Mouse (Mus musculus) cerebral cortex, adult 2 months (tissue): ENCODE measurements around the gene Ttbk1.

Experiments used
- WGBS: fragments of 180-500 bp; shearing (Covaris S2); methylation state at CpG from one replicate; pipeline ENCODE4 v1.1.7; 2018; 5-methylcytosine and 5-hydroxymethylcytosine counted together

Gene Ttbk1

DNA sequence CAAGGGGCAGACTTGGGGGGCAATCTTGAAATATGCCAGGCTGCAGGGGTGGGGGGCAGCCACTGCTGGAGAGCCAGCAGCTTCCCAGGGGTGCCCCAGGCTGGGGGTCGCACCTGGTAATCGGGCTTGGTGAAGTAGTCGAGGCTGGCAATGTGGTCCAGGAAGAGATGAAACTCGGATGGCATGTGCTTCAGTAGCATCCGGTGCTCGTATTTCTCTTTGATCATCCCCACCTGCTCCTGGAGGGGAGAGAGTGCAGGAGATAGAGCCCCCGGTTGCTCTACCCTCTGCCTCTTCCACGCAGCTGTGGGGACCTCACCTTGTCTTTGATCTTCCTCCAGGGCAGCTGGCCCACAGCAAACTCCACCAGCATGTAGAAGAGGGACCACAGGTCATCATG, 10.9 kb downstream of the Ttbk1 start:
- WGBS, result 90% methylated on average over 8 of the region's 8 CpGs

DNA sequence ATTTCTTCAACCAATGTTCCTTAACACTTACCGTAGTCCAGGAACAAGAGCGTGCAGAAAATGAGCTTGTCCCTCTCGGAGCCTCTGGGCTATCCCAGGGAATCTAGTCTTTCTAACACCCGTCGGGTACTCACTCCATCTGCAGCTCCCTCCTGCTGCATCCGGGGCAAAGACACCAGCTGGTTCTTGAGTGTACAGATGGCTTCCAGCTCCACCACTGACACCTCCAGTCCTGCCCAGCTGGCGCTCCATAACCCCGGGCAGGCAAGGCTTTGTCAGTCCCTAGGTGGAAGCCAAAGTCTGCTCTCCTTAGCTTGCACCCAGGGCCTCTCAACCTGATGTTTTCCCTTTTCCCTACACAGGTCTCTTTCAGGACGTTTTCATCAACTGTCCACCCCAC, 19.6 kb downstream of the Ttbk1 start:
- 56% methylated on average over 9 of the region's 9 CpGs for WGBS

DNA sequence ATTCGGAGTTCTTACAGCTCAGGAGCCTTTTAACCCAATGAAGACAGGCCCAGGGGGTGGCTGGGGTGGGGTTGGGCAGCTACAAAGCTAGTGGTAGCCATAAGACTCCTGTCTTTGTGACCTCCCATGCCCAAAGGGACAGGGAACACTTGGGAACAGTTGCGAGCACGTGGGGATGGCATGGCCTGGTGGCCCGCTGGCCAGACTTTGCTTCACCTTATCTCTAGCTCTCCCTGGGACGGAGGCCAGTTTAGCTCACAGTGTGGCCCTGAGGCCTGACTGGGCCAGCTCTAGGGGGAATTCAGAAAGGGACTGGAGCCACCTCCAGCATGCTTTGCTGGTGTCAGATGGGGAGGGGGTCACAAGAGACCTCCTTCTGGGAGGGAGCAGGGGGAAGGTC, 25.2 kb downstream of the Ttbk1 start:
- 86% methylated on average over 5 of the region's 5 CpGs for WGBS

DNA sequence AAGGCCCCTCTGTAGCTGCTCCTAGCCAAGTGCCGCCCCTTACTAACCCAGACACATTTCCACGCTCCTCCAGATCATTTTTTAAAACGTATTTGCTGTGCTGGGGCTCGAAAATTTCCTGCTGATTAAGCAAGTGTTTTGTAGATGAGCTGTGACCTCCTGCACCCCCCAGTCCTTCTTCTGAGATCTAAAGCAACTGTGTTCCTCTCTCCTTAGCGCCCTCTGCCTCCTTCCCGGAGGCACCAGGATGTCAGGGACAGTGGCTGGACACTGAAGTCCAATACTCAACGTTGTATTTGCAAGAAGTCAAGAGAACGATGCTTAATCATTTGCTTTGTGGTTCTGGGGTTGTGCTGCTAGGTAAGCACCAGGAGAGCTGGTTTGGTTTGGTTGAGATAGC, 26.1 kb downstream of the Ttbk1 start:
- WGBS, result 48% methylated on average over 8 of the region's 8 CpGs

DNA sequence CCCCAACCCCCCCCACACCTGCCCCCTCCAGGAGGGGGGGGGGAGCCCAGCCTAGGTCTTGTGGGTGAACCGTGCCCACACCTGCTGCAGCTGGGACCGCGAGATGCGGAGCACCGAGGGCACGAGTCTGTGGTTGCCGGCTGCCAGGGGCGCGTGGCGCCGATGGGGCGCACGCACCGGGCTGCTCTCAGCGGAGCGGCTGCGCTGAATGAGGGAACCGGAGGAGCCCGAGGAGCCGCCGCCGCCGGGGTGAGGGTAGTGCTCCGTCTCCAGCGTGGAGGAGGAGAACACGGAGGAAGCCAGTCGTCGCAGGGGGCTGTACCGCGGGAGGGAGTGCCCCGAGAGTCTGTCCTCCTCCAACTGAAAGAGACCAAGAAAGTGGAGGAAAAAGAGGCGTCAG, 26.8 kb downstream of the Ttbk1 start:
- 27% methylated on average over 32 of the region's 32 CpGs for WGBS

DNA sequence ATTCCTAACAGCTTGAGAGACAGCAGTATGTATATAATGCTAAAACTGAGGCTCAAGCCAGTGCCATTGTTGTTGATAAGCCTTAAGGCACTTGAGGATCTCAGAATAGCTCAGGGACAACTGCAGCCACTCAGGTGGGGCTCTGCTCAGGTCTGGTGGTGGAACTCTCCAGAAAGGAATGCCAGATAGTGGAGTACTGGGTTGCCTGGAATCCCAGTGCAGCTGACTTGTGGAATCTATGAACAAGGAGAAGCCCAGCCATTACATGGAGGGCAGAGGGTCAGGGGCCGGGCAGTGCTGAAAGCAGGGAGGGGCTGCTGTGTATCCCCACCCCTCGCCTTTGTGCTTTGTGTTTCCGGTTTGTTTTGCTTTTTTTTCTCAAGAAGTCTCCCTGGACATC, 29.0 kb downstream of the Ttbk1 start:
- 54% methylated on average over 3 of the region's 3 CpGs for WGBS

DNA sequence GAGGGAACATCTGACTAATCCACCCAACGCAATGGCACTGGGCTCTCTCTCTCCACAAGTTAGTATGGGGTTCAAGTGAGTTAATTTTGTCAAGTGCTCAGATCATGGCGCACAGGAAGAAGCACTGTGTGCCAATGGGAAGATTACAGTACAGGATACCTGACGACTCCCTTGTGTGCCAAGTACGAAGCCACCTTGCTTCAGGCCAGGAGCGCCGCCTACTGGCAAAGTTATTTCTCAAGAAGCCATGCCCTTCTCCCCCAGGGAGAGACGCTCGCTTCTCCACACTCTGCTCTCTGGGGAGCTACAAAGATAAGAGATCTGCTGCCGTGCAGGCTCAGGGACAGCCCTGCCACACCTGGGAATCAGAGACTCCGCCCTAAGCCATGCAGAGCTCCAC, 29.7 kb downstream of the Ttbk1 start:
- 38% methylated on average over 10 of the region's 10 CpGs for WGBS

DNA sequence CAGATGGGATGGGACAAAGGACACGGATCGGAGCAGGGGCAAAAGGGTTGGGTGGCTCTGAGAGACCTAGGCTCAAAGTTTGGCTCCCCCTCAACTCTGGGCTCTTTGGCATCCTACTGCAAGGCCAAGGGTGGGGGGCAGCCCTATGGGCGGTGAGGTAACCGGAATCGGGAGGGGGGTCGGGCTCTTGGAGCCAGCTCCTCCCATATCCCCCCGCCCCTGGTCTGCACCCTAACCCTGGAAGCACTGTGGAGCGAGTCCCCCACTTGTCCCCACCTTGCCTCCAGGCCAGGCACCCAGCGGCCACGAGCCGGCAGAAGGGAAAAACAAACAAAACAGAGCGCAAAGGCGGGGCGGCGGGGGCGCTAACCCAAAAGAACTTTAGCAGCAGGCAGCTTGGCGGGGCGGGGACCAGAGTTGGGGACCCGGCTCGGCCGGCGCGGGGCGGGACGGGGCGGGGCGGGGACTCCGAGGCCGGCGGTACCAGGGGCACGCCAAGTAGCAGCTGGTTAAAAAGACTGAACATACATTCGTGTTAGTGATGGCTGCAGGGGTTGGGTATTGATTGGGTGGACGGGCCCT, 32.3 kb downstream of the Ttbk1 start:
- 7% methylated on average over 33 of the region's 33 CpGs for WGBS

DNA sequence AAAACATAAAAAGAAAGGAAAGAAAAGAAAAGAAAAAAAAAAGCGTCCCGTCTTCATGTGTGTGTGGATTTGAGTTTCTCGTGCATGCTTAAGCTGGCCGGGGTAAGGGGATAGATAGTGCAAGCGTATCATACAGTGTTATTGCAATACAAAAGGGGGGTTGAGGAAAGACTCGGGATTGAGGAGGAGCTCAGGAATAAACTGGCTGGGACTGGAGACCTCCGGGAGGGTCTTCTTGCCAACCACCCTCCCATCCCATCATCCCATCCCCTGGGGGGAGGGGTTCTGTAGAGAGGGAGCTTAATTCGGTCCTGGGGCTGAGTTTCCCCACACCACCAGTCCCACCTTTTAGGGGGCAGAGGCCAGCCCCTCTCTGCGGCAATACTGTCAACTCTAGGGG, 32.9 kb downstream of the Ttbk1 start:
- 6% methylated on average over 9 of the region's 9 CpGs for WGBS

DNA sequence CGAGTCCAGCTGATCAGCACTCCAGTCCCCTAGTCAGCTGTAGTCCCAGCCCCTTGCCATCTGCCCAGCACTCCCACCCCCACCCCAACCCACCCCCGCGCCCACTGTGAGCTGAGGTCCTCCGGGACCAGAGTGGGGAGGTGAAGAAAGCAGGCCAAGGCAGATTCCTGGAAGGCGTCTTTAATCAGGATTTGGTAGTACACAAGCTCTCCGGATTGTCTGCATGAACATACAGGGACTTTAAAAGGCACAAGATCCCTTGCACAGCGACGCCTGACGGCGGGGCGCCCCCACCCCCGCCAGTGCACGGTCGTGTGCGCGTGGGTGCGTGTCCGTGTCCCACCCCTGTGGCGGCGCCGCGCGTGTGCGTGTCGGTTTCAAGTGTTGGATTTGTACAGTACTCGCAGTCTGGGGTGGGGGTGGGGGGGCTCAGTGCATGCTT, 33.5 kb downstream of the Ttbk1 start:
- WGBS, result 5% methylated on average over 26 of the region's 26 CpGs

DNA sequence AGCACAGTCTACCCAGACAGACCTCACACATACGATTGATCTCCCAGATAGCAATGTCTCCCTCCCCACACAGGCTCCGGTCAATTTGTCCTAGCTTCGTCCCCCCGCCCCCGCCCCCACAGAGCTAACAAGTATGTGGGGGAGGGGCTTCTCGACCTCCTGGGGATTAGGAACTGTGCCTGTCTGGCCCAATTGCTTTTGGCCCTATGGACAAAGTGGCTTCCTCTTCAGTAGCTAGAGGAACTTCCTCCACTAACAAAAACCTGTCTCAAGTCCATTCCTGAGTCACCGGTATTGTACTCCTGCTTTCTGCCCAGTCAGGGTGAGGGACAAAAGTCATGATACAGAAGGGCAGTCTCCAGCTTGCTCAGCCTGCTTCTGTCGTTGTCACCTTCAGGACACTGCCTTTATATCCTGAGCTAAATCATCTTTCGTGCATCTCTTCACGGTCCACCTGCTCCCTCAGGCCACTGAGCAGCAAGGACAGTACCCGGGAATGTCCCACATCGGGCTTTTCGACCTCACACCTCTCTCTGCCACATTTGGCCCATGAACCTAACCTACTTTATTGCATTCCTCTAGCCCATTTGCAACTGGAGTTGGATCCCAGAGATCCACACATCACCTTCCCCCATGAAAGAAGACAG, 34.0 kb downstream of the Ttbk1 start:
- WGBS, result 32% methylated on average over 13 of the region's 13 CpGs

DNA sequence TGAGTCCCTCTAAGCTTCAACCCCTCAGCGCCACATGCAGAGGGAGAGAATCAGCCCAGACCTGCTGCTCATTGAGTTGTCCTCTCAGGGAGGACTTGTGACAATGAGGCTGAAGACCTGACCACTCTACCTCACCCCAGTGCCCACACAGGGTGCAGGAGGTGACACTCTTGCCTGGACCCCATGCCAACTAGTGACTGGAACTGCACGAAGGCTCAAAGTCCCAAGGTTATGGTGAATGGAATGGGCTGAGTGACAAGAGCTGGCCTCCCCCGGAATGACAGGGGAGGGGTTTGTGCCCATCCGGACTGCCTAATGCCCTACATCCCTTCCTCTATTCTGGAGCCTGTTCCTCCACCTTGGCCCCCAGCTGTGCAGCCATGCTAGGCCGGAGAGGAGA, 34.8 kb downstream of the Ttbk1 start:
- WGBS, result 66% methylated on average over 5 of the region's 5 CpGs

DNA sequence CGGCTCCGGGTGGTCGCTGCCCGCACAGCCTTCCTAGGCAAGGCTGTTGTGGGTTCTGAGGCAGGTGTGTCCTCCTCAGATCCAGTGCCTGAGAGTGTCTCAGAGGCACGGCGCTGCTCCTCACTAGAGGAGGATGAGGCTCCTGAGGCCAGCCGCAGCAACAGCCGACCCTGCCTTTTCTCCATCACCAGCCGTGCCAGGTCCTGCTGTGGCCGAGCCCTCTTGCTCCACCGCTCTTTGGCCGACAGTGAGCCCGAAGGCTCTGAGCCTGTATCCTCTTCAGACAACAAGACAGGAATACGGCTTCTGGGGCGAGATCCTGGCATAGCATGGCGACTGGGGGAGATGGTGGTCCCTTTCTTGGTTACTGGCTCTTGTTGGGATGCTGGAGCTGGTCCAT, 41.2 kb downstream of the Ttbk1 start:
- WGBS, result 95% methylated on average over 16 of the region's 16 CpGs

DNA sequence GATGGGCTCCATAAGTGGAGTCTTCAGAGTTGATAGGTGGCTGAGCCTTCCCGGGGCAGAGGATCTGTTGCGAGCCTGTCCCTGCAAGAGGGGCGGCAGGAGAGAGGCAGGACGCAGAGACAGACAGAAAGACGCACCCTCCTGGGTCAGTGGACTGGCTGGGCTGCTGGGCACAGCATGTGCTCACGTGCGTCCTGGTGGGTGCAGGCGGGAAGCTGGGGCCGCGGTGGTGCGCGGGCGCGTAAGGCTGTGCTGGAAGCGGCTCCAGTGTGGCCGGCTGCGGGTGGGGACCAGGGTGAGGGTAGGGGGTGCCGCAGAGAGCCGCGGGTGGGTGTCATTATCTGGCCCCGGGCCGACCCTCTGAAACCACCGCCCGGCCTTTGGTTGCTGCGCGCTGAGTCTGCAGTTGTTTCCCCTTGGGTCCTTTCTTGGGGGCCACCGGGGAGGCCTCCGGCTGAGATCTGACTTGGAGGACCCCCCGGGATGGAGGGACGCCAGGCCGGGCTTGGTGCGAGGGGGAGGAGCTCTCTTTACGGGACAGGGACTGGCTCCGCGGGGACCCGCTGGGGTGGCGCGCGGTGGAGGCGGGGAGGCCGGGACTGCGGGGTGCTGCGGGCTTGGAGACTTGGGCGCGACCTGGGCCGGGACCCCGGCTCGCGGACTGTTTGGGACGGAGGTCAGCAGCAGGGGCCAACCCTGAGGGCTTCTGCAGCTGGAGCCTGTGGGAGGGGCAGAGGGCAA, 42.5 kb downstream of the Ttbk1 start:
- WGBS, result 47% methylated on average over 50 of the region's 50 CpGs

DNA sequence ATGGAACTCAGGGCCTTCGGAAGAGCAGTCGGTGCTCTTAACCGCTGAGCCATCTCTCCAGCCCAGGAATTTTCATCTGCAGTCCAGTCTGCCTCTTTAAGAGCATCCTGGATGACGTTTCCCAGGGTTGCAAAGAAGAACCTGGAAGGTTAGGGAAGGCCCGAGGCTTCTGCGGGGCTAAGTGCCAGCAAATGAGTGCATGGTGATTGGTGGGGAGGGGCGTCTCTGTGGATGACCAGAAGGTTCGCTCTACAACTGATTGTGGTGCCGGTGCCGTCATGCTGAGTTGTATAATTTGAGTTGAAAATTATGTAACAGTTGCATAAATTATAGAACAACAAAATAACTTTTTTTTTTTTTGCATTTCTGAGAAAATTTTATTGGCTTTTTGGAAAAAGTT, 48.3 kb downstream of the Ttbk1 start:
- WGBS, result 87% methylated on average over 10 of the region's 10 CpGs

DNA sequence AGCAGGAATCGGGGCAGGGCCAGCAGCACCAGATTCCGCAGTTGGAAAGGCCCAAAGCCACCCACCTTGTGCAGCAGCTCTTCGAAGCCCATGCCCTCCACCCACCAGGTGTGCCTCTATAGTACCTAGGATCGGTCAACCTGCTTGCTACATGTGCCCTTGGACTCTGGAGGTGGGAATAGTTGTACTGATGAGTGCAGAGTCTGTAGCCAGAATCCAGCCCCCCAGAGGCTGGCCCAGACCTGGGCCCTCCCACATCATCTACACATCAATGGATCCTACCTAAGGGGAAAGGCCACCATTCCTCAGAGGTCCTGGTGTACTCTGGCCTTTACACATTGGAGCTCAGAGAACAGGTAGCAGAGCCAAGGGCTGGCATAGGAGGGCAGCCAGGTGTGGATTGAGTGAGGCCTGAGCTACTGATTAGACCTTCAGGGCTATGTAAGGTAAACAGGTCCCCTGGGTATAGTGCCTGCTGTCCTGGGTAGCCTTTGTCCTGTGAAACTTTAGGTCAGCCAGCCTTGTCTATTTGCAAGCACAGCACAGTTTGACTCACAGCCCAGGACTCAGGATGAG, 49.1 kb downstream of the Ttbk1 start, which contains the start of gene Slc22a7:
Gene Slc22a7, minus strand, starts transcription at position 160 of the 576 bp plus-strand sequence.
- 91% methylated on average over 4 of the region's 4 CpGs for WGBS

DNA sequence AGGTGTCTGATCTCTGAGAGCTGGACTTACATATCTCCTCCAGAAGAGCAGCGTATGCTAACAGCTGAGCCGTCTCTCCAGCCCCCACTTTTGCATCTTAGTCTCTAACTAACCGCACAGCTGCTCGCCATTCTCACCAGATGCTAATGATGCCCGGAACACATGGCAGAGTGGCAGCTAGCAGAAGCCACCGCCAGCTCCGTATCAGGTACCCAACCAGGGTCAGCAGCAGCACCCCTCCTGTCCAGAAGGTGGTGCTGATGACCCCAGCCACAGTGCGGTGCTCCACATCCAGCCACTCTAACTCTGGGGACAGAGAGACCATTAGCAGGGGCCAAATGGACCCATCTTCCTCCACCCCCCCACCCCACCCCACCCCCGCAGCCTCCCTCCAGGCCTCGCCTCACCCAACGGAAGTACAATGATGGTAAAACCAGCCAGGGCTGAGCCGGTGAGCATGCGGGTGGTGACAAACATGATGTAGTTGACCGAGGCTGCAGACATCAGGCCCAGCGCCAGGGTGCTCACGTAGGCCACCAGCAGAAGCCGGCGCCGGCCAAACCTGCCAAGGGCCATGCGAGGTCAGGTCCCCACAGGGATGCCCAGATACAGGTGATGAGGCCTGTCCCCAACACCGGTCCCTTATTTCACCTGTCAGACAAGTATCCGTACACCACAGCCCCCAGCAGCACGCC, 50.7 kb downstream of the Ttbk1 start:
- WGBS, result 26% methylated on average over 23 of the region's 23 CpGs

DNA sequence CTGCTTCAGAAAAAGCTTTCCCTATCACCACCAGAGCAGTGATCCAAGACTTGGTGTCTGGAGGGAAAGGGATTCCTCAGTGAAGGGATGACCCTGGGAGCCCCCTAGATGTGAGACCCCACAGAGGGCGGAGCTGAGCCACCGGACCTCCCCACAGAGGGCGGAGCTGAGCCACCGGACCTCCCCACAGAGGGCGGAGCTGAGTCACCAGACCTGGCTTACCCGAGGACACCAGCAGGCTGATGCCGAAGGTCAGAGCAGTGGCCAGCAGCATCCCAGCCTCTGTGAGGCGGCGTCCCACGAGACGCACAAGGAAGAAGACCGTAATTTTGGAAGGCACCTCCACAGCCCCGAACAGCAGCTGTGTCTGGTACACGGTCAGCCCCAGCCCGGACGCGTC, 53.8 kb downstream of the Ttbk1 start:
- WGBS, result 4% methylated on average over 17 of the region's 17 CpGs

DNA sequence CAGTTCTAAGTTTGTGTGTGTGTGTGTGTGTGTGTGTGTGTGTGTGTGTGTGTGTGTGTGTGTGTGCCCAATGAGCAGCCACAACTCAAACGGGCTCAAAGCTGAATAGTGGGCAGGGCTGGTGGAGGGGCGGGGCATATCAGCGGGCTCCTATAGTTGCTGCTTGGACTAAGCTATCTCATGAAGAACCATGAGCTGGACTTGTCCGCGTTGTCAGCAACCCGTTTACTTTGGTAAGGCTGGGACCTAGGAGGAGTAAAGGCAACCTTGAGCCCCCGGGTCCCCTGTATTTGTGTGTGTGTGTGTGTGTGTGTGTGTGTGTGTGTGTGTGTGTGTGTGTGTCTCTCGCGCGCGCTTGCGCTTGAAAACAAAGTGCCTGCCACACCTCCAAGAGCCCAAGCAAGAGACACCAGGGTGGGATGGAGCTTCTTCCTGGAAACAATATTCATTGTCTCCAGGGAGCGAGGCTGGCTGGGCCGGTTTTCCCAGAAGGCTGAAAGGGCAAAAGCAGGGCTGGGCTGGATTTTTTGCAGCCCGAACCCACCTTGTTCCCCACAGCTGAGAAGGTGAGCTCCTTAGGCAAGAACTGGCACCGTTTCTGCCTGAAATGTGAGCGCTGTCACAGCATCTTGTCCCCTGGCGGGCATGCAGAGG, 58.6 kb downstream of the Ttbk1 start, which contains the start of gene Crip3:
Gene Crip3, plus strand, starts transcription at position 166 of the 654 bp plus-strand sequence.
- 27% methylated on average over 18 of the region's 18 CpGs for WGBS

DNA sequence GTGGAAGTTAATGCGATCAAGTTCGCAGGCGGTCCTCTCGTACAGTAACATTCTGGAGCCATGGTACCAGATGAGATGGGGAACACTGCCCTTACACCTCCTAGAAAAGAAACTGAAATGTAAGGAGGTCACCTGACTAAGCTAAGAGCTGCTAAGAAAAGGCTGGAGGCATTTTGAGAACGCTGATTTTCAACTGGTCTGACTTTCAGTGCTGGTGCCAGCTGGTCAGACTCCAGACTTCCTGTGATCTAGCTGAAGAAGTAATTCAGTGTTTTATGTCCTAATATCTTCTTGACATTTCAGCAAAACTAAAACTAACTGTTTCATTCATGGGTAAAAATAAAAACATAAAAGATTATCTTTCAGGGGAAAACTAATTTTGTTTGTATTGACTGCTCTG, 68.8 kb downstream of the Ttbk1 start:
- 32% methylated on average over 5 of the region's 5 CpGs for WGBS

DNA sequence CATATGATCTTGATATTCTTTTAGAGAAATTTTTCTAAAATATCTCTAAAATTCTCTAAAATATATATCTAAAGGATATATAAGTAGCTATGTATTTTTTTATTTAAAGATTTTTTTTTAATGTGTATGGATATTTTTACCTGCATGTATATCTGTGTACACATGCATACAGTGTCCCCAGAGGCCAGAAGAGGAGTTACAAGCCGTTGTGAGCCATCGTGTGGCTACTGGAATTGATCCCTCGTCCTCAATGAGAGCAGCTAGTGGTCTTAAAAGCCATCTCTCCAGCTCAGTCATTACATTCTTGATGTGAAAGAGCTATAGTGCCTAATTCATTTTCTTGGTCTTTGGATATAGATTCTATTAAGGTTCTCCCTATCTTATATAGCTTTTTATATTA, 79.0 kb downstream of the Ttbk1 start:
- WGBS, result 14% methylated on average over 3 of the region's 3 CpGs

DNA sequence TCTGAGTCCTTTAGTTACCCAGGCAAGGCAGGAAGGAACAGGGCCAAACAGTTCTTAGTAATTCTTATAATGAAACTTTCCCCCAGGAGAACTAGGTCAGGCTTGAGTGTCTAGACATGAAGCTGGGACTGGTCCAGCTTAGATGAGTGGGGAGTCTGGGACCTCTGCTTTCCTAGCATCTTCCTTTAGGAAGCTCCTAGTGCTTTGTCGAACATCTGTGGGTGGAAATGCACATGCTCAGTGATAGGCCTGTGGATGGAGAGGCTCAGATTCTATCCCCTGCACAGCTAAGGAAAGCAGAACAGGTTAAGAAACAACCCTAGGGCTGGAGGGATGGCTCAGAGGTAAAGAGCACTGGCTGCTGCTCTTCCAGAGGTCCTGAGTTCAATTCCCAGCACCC, 92.8 kb downstream of the Ttbk1 start:
- 42% methylated on average over 1 of the region's 1 CpGs for WGBS
